Mouse (Mus musculus): ENCODE data around the gene Ssbp4.

Gene Ssbp4

DNA sequence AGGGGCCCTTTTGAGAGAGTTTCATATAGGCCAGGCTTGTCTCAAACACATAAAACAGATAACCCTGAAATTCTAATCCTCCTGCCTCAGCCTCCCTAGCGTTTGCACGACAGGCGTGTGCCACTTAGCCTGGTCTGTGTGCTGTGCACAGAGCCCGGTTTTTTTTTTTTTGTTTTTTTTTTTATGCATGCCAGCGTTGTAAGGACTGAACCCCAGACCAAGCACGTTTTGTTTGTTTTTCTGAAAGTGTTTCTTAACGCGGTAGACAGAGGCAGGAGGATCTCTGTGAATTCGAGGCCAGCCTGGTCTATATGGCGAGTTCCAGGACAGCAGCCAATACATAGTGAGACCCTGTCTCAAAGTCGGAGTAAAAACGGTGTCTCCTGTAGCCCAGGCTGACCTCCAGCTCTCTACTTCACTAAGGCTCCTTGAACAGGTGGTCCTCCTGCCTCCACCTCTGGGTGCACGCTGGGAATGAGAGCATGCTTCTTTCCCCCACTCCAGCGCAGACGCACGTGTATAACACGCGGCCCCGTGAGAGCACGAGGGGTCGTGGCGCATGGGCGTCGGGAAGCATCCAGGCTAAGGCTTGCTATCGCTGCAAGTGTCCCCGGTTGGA, at the start of gene Ssbp4:
Ssbp4 (minus strand) TSS at position 124 of the 619 bp plus-strand sequence.
- DNase-seq (ENCODE audit: low spot score) = no peak

DNA sequence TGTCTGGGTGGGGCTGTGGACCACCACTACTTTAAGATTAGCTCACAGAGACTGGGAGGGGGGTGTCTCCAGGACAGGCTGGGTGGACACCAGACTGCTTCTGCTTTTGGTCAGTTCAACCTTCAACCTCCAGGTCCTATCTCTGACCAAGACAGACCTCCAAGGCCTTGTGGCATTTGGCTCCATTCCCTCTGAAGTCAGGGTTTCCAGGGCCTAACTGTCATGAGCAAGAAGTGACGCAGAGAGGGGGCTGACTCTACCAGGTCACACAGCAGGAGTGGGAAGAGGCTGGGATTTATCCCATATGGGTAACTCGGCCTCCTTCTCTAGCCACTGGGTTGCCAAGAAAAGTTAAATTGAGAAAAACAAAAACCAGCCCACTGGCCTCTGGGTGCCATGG, 49.1 kb upstream of the Ssbp4 start:
- DNase-seq (ENCODE audit: low spot score) = no peak

DNA sequence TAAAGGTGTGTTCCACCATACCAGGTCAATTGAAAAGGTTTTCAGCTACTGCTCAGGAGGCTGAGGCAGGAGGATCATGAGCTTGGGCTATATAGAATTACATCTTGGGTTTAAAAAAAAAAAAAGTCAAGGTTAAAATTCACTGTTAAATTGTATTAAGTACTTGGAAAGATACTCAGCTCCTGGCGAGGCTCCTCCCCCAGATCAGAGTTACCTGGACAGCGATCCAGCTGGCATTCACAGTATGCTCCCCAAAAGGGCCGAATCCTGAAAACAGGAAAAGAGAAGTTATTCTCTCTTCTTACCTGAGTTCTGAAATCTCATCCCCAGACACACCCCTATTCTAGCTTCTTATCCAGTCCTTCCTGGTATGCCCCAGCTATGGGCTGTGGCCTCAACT, 48.5 kb upstream of the Ssbp4 start:
- DNase-seq (ENCODE audit: low spot score) = no peak

DNA sequence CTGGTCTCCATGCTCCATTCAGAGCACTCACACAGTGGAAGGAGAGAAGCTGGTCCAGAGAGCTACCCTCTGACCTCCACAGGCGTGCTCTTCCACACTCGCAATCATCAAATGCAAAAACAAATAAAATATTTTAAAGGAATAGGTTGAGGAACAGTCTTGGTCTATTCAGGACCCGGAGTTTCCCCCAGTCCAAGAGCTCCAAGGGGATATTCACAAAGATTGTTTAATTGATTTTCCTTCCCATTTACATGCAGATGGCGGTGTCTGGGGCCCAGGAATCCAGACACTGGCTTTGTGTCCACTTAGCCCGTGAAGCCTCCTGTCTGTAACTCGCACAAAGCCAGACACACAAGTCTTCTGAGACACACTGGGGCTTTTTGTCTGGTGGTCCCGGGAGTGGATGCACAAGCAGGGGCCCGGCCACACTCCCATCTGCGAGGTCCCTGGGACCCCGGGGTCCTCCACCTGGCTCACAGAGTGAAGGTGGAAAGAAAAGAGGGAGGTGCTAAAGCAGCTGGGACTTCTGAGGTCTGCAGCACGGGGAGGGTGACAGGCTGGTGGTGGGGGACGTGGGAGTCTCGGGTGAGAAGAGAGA, 47.6 kb upstream of the Ssbp4 start:
- DNase-seq (ENCODE audit: low spot score) = no peak

DNA sequence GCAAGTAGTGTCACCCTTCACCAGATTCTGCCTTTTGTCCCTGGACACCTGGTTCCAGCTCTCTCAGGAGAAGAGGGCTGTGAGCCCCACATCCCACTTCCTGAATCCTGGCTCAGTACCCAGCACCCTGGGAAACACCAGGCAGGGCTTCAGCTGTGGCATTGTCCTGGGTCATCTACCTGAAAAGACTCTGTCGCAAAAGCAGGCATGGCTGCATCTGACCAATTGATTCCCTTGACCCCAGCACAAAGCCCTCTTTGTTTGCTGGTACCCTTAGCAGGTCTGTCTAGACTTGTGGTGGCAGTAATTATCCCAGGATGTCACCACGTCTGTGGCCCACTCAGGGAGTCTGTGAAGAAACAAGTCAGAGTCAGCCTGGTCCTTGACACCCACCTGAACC, 46.8 kb upstream of the Ssbp4 start:
- DNase-seq (ENCODE audit: low spot score) = no peak

- no peak for DNase-seq (ENCODE audit: low spot score)
Measured at GRCm38 (mm10) chr8:70654121-70654520, 45.4 kb upstream of the Ssbp4 start.

GRCm38 (mm10) chr8:70653226-70653625, 44.6 kb upstream of the Ssbp4 start:
- DNase-seq (ENCODE audit: low spot score) = no peak

- no peak for DNase-seq (ENCODE audit: low spot score)
Measured at GRCm38 (mm10) chr8:70650351-70650750, 41.7 kb upstream of the Ssbp4 start.

DNA sequence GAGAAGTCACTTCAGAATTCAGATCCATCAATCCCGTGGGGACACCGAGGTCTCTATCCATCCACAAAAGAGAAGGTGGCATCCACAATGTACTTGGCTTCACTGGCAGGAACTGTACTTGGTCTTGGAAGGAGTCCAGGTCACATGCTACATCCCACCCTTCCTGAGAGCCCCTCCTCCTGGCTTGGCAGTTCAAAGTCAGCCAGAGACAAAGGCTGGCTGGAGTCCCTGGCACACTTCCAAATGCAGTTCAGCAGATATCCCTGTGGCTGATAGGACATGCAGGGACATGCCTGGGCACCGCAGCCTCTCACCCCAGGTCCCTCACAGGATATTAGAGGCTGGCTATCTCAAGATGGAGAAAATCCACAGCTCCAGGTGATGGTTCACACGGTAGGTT, 40.7 kb upstream of the Ssbp4 start:
- DNase-seq (ENCODE audit: low spot score) = no peak

DNA sequence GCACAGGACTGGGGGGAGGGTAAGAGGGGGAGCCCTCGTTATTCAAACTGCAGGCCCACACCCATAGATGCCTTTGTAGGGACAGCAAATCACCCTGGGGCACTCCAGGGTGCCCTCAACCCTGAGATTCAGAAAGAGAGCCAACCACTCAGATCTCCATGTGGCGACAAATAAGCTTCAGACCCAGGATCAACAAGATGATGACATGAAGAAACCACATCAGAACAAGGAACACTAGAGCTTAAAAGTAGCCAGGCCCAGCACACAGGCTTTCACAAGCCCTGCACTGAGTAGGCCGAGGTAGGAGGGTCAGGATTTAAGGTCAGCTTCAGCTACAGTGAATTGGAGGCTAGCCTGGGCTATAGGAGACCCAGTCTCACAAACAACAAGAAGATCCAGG, 40.2 kb upstream of the Ssbp4 start:
- DNase-seq (ENCODE audit: low spot score) = no peak

DNA sequence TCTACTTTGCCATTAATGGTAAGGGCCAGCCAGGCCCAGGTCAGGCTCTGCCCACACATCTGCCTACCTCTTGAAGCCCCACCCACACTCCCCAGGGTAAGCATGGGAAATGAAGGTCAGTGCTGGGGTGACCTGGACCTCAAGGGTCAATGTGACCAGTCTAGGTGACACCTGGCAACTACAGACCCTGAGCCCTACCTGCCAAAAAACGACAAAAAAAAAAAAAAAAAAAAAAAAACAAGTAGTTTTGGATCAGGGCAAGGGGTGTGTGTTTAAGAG, 39.4 kb upstream of the Ssbp4 start:
- DNase-seq (ENCODE audit: low spot score) = no peak

DNA sequence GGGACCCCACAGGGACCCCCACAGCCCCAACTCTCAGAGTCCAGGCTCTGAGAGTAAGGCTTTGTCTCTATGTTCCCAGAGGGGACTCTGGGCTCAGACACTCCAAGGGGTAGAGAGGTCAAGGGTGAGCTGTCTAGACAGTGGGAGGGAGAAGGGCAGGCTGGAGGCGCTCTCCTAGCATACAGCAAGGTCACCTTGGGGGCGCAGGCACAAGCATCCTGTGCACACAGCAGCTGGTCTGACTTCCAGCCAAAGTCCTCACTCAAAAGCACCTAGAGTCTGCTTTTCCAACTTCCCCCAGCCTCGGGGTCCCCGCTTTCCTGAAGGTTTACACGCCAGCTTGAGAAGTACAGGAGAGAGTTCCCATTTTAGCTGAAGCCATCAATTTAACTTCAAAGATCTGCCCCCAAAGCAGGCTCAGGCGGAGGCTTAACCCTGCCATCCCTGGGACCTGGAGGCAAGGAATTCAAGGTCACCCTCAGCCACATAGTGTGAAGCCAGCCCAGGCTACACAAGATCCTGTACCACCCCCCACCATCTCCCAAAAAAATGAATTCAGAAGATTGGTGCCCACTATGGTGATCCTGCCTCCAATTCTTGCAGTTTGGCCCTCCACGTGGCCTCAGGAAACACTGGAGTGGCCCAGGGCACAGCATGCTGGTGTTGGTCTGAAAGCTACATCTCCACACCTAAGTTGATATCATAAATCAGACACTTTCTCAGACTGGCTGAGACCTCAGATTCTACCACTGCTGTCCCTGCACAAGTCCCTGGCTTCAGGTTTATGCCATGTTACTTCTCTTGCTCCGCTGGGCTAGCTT, 38.9 kb upstream of the Ssbp4 start:
- no peak for DNase-seq (ENCODE audit: low spot score)

GRCm38 (mm10) chr8:70646775-70647174, 38.1 kb upstream of the Ssbp4 start:
- no peak for DNase-seq (ENCODE audit: low spot score)

DNA sequence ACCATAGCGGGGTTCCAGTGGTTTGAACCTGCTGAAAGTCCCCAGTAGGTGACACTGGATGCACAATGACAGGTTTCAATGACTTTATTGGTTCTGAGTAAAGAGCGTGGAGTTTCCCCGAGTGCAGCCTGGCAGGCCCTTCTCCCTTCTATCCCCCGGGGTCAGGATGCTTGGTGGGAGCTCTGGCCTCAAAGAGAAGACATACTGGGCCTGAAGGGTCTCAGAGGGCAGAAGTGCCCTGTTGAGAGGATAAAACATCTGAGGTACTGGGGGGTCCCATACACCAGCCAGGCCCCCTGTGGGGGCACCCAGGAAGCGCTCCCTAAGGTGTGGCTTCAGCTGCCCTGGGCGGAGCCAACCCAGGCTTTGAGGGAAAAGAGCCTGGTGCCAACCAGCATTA, 37.7 kb upstream of the Ssbp4 start:
- DNase-seq (ENCODE audit: low spot score) = no peak

DNA sequence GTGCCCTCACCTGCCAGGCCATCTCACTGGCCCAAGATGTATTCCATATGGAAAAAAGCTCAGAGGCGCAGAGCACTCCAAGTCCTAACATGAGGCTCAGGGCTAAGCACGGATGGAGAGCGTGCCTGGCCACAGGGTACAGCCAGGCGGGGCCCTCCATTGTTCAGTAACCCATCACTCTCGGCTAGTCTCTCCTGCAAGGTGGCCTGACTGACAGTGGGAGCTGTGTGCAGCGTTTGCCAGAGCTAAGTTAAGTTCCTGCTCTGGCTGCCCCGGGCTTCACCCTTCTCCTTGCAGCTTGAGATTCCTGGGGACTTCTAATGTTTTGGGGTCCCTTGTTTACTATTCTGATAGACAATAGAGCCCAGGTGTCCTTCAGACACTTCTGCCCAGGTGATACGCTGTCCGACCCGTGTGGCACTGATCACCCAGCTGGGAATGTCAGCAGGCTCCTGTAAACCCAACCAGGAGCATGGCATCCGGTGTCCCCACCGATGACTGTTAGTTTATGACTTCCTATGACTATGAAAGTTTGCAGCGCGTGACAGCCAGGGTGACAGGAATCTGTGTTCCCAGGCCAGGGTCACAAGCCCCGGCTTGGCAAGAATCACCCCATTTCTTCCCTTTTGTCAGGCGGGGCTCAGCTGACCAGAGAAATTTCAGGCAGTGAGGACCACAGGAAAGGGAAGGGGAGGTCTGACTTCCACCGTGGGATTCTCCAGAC, 37.0 kb upstream of the Ssbp4 start:
- no peak for DNase-seq (ENCODE audit: low spot score)

DNA sequence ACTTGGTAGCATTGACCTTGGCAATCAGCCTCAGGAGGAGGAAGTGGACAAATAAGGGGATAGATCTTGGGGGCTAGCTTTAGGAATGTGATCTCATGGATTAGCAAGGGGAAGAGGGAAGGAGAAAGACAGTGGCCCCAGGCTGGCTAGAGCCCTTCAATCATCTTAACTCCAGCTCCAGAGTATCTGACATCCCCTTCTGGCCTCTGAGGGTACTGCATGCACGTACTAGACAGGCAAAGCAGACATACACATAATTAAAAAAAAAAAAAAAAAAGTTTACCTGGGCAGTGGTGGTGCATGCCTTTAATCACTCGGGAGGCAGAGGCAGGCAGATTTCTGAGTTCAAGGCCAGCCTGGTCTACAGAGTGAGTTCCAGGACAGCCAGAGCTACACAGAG, 35.4 kb upstream of the Ssbp4 start:
- no peak for DNase-seq (ENCODE audit: low spot score)

DNA sequence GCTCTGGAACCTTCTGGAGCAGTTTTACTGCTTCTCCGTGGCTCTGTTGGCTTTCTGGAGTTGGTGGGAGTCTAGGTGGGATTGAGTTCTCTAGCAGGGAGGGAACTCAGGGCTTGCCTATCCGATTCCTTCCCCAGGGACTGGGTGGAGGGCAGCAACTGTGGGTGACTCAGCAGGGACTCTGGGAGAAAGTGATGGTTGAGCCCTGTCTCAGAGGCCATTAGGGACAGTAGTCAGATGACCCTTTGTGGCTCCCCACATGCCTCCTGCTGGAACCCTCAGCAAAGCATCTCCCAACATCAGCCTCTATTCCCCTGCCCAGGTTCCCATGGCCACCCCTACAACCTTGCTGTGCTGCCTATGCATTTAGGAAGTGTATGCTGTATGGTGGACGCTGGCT, 34.3 kb upstream of the Ssbp4 start:
- no peak for DNase-seq (ENCODE audit: low spot score)

- no peak for DNase-seq (ENCODE audit: low spot score)
Measured at GRCm38 (mm10) chr8:70638752-70639151, 30.1 kb upstream of the Ssbp4 start.

- no peak for DNase-seq (ENCODE audit: low spot score)
Measured at GRCm38 (mm10) chr8:70636838-70637237, 28.2 kb upstream of the Ssbp4 start.

DNA sequence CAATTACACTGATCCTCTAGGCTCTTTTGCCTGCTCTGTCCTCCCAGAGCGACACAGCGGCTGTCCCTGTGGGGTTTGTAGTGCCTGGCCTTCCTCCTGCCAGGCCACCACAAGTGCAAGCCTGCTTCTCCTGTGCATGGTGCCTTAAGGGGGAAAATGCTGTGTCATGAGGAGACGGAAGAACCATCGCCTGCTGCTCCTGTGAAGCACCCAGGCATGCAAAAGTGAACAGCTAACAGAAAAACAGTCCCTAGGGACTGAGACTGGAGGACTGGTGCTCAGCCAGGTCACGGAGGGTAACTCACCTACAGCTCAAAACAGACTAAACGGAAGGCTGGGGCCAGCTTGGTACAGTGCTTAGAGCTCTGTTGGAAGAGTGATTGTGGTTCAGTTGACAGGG, 26.9 kb upstream of the Ssbp4 start:
- no peak for DNase-seq (ENCODE audit: low spot score)

DNA sequence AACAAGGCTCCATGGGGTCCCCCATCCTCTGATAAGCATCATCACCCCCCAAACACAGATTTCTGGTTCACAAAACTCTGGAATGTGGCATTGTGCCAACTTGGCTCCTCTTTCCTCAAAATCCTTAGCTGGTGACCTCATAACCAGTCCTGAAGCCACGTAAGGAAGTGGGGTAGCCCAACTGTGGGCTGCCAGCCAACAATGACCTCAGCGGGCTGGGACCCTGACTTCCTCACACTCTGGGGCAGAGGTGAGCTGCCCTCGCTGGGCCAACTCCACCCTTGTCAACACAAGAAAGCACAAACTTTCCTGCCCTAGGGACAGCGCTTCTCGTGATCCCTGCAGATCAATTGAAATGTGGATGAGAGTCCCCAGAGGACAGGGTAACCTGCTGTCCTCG, 25.4 kb upstream of the Ssbp4 start:
- DNase-seq (ENCODE audit: low spot score) = no peak

DNA sequence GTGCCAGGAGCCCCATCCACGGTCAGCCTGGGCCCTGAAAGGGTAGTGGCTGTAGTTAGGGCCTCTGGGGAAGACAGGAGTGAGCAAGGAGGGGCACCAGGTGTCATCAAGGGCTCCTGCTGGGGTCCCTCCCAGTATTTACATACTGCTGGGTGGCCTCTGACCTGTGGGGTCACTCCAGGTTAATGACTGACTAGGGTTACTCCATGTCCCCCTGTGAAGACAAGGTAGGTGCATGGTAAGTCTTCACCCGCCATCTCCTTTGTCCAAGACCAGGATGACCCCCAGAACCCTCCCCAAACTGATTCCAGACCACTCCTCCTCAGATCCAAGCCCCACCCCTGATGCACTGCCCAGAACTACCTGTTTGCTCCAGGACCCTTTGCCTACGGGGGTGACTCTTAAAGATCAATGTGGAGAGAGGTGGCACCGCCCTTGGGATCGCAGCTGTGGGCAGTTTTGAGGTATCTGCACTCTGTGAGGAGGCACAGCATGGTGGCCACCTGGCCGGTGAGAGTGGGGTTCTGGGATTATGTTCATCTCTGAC, 23.7 kb upstream of the Ssbp4 start, which contains the start of gene Gdf15:
Gdf15 (minus strand) TSS at position 111 of the 547 bp plus-strand sequence.
- no peak for DNase-seq (ENCODE audit: low spot score)

DNA sequence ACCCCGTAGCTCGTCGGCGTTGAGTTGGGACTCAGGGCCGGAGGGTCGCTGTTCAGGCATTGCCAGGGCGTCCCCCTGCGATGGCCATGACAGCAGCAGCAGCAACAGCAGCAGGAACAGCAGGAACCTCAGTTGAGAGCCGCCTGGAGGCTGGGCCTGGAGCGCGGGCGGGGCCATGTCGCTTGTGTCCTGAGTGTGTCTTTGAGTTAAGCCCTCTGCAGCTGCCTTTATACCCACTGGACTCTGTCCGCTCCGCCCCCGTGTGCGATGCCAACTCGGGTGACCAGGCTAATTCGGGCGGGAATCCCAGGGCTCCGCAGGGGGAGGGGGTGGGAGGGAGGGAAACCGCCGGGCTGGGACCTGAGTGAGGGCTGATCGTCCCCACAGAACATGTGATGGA, 22.8 kb upstream of the Ssbp4 start:
- no peak for DNase-seq (ENCODE audit: low spot score)
